23 mouse cellular contexts compared by ENCODE assay signal in genomic region chr4:135404916-135405315, GRCm38 (mm10). TPM values are rescaled to one million over a fixed set of nuclear protein-coding genes. Genes with fewer than 3 reads are reported as not detected.
DNase-seq lines count a peak whose midpoint lies in the region; ATAC-seq and TF ChIP-seq lines count a peak whose summit lies in the region.
"Had no signal": no experiment of that assay in that cellular context is flagged by ENCODE, and none has a peak within 500 bp of the region (broad histone marks: within the 10 kb centered on the region; RNA-seq: fewer than 3 reads in every experiment).

No protein-coding gene starts in this region.

- no peaks in the 10 kb centered on the region for H3K36me3 ChIP-seq in liver, postnatal 0 days (replicated peaks; ENCODE audit: insufficient read depth, low read length)
- H3K36me3 ChIP-seq in liver, embryonic 15.5 days (replicated peaks) = no peaks in the 10 kb centered on the region
- H3K36me3 ChIP-seq: embryonic facial prominence, embryonic 15.5 days had no signal

- H3K27ac ChIP-seq in liver, postnatal 0 days (ENCODE audit: low read depth) = no peak overlapping the region
- H3K27ac ChIP-seq in liver, embryonic 15.5 days (replicated peaks) = peak overlapping the region; percentile 56; the same call in 1 of the 2 replicates
- H3K27ac ChIP-seq: embryonic facial prominence, embryonic 15.5 days; forebrain, embryonic 13.5 days; hindbrain, embryonic 14.5 days; kidney, postnatal 0 days; neural tube, embryonic 15.5 days had no signal

- no peak for ATAC-seq in liver, postnatal 0 days
- peak; percentile 97 for ATAC-seq in erythroid progenitor cell, adult 5-6 weeks (replicated peaks; ENCODE audit: low FRiP score, poor library complexity, severe bottlenecking)
- ATAC-seq in liver, embryonic 15.5 days (ENCODE audit: insufficient read depth) = peak; percentile 93
- ATAC-seq: forebrain, embryonic 13.5 days; lung, postnatal 0 days; Patski had no signal

- peak; percentile 81 for DNase-seq in liver
- DNase-seq in liver, postnatal 0 days = no peak
- no peak for DNase-seq in thymus, postnatal 36 days
- no peak for DNase-seq in left cerebral cortex, adult 9 months (ENCODE audit: low spot score in 2 of 2)
- DNase-seq in adrenal gland, postnatal 4 days (ENCODE audit: low spot score in 2 of 2) = no peak
- DNase-seq: adrenal gland, adult 8-10 months; cerebellum, adult 18-20 months; cerebellum, postnatal 25 days; gastrocnemius, postnatal 14 days; heart, adult 18-20 months; kidney, adult 18-20 months; midbrain, embryonic 14.5 days; right cerebral cortex, postnatal 14 days; spleen, adult 18-20 months had no signal

- no peak overlapping the region for H3K4me2 ChIP-seq in liver, postnatal 0 days (ENCODE audit: low read depth, low read length)
- H3K4me2 ChIP-seq in liver, embryonic 15.5 days = peak overlapping the region; percentile 48
- H3K4me2 ChIP-seq: embryonic facial prominence, embryonic 15.5 days; forebrain, embryonic 13.5 days; hindbrain, embryonic 14.5 days; neural tube, embryonic 15.5 days had no signal

- peaks cover 6% of the 10 kb centered on the region for H3K4me1 ChIP-seq in liver, postnatal 0 days (ENCODE audit: insufficient read depth)
- H3K4me1 ChIP-seq in liver, embryonic 15.5 days (replicated peaks) = peaks cover 32% of the 10 kb centered on the region
- H3K4me1 ChIP-seq: embryonic facial prominence, embryonic 15.5 days; forebrain, embryonic 13.5 days; neural tube, embryonic 15.5 days had no signal

- no peak overlapping the region for H3K4me3 ChIP-seq in liver, postnatal 0 days (ENCODE audit: low read depth, low read length)
- H3K4me3 ChIP-seq in liver, embryonic 15.5 days (replicated peaks) = no peak overlapping the region
- H3K4me3 ChIP-seq: embryonic facial prominence, embryonic 15.5 days; forebrain, embryonic 13.5 days; neural tube, embryonic 15.5 days had no signal

- WGBS in liver, postnatal 0 days (ENCODE audit: insufficient replicate concordance) = 74% methylated on average over 2 of the region's 2 CpGs
- WGBS in liver, embryonic 15.5 days (ENCODE audit: insufficient replicate concordance) = 63% methylated on average over 2 of the region's 2 CpGs

- H3K27me3 ChIP-seq in liver, postnatal 0 days (ENCODE audit: insufficient read depth, low read length) = no peaks in the 10 kb centered on the region
- peaks cover 8% of the 10 kb centered on the region; the same call in 1 of the 2 replicates for H3K27me3 ChIP-seq in liver, embryonic 15.5 days
- H3K27me3 ChIP-seq: embryonic facial prominence, embryonic 15.5 days; forebrain, embryonic 13.5 days; neural tube, embryonic 15.5 days; Patski had no signal

- no peaks in the 10 kb centered on the region for H3K9me3 ChIP-seq in liver, postnatal 0 days (ENCODE audit: low read length)
- no peaks in the 10 kb centered on the region for H3K9me3 ChIP-seq in liver, embryonic 15.5 days (replicated peaks)
- H3K9me3 ChIP-seq: embryonic facial prominence, embryonic 15.5 days; forebrain, embryonic 13.5 days; neural tube, embryonic 15.5 days had no signal

- no peak overlapping the region for H3K9ac ChIP-seq in liver, postnatal 0 days (replicated peaks)
- H3K9ac ChIP-seq in liver, embryonic 15.5 days = no peak overlapping the region
- H3K9ac ChIP-seq: embryonic facial prominence, embryonic 15.5 days; forebrain, embryonic 13.5 days; hindbrain, embryonic 14.5 days; neural tube, embryonic 15.5 days had no signal

- TF ChIP-seq CTCF in liver, postnatal 0 days (IDR thresholded peaks at IDR 0.05; ENCODE audit: low read depth) = no peak

- TF ChIP-seq EP300 in liver, postnatal 0 days (IDR thresholded peaks at IDR 0.05; ENCODE audit: low read depth) = no peak

RNA-seq across cellular contexts. Expression of gene Ncmap, which starts 6.9 kb away (rescaled TPM):
- polyA plus RNA-seq in liver, postnatal 0 days (2015; fragmentation: Nextera tagmentation; extraction: Ambion mirVana) = 0.12 and 0.14 TPM in 2 replicates
- not detected in 2 replicates for total RNA-seq in erythroid progenitor cell, adult 5-6 weeks (2015; ENCODE audit: low replicate concordance)
- not detected in 2 replicates for total RNA-seq in erythroid progenitor cell, adult 5-6 weeks (2017; ENCODE audit: low replicate concordance)
- 0.12 TPM in 1 of 2 replicates, not detected in the other for polyA plus RNA-seq in liver, embryonic 15.5 days (2015; fragmentation: Nextera tagmentation; extraction: Ambion mirVana)
- 1 to 10 TPM in 1 of 2 experiments, under 1 TPM in 1; 0.93 to 1.2 TPM for total RNA-seq in adrenal gland, postnatal 4 days (2021)
- total RNA-seq: heart, adult 18-20 months had no signal
- polyA plus RNA-seq: Patski had no signal

RNA-seq across cellular contexts. Expression of gene Rcan3, which starts 28.7 kb away (rescaled TPM):
- polyA plus RNA-seq in liver, postnatal 0 days (2015; fragmentation: Nextera tagmentation; extraction: Ambion mirVana) = 3.7 and 4.9 TPM in 2 replicates
- 8.0 and 10.8 TPM in 2 replicates for total RNA-seq in erythroid progenitor cell, adult 5-6 weeks (2015; ENCODE audit: low replicate concordance)
- 8.5 and 9.1 TPM in 2 replicates for total RNA-seq in erythroid progenitor cell, adult 5-6 weeks (2017; ENCODE audit: low replicate concordance)
- polyA plus RNA-seq in liver, embryonic 15.5 days (2015; fragmentation: Nextera tagmentation; extraction: Ambion mirVana) = 3.1 and 3.4 TPM in 2 replicates
- total RNA-seq in adrenal gland, postnatal 4 days (2021) = 10 to 100 TPM; 22.3 to 26.7 TPM

RNA-seq across cellular contexts. Expression of gene Srrm1, which starts 51.8 kb away (rescaled TPM):
- 79.3 and 90.6 TPM in 2 replicates for polyA plus RNA-seq in liver, postnatal 0 days (2015; fragmentation: Nextera tagmentation; extraction: Ambion mirVana)
- total RNA-seq in erythroid progenitor cell, adult 5-6 weeks (2015; ENCODE audit: low replicate concordance) = 418 and 448 TPM in 2 replicates
- total RNA-seq in erythroid progenitor cell, adult 5-6 weeks (2017; ENCODE audit: low replicate concordance) = 382 and 462 TPM in 2 replicates
- polyA plus RNA-seq in liver, embryonic 15.5 days (2015; fragmentation: Nextera tagmentation; extraction: Ambion mirVana) = 86.1 and 108 TPM in 2 replicates
- total RNA-seq in adrenal gland, postnatal 4 days (2021) = 100 to 1,000 TPM; 197 to 232 TPM
